Mouse (Mus musculus): Measurements from ENCODE around the gene Aanat.
"Not testable (repeated sequence)": the region's sequence is repeated elsewhere in the genome, so short reads cannot be mapped to it uniquely, and the experiment has no call there.

Aanat gene

GRCm38 (mm10) chr11:116609965-116610630 is 23.9 kb downstream of the Aanat start:
- DNase-seq (ENCODE audit: low spot score in 2 of 2): no peak

DNA sequence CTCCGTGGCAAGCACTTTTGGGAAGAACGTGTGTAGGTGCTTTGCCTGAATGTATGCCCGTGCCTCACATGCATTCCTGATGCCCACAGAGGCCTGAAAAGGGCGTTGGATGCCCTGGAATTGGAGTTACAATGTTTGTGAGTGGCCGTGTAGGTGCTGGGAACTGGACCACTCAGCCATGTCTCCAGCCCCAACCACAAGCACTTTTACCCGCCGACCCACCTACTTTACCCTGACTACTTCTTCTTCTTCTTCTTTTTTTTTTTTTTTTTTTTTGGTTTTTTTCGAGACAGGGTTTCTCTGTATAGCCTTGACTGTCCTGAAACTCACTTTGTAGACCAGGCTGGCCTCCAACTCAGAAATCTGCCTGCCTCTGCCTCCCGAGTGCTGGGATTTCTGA is 24.9 kb downstream of the Aanat start:
- DNase-seq (ENCODE audit: low spot score in 2 of 2): not testable (repeated sequence)

DNA sequence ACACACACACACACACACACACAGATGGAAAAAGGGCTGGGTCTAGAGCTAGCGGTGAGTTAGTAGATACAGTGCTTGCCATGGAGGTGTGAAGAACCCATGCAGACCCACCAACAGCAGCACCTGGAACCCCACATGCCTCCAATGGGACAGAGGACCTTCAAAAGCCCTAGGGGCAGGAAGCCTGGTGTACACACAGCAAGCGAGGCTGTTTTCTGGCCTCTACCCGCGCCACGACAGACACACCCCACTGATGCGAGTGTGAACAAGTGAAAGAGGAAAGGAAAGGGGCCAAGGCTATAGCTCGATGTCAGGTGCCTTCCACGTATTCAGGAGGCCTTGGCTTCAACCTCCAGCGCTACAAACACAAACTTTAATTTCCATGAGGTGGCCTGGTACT is 25.7 kb downstream of the Aanat start:
- DNase-seq (ENCODE audit: low spot score in 2 of 2): no peak

DNA sequence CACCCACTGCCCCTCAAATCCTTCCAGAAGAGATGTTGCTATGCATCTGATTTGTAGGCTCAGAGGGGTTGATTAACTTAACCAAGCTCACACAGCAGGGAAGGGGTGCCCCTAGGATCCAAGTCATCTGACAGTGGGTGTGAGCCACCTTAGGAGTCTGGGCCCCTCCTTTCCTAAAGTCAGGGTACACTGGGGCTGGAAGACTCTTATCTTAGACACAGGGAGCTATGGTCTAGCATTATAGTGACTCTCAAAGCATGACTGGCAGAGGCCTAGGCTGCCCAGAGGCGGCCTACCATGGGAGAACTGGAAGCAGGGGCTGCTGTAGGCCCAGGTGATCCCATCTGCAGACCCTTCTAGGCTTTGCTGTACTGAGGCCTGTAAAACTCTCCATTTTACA is 26.3 kb downstream of the Aanat start:
- no peak for DNase-seq (ENCODE audit: low spot score in 2 of 2)

DNA sequence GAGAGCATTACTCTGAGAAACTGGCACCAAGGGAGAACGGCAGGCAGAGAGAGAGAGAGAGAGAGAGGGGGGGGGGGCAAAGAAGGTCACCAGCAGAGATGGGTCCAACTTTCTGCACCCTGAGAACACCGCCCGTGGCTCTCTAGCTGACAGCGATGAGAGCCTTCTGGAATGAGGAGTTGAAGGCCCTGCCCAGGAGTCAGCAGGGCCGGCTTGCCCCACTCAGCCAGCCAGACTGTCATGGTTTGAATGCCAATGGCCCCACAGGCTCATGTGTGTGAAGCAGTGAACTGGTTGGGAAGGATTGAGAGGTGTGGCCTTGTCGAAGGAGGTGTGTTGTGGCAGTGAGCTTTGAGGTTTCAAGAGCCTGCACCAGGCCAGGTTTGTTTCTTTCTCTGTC is 27.0 kb downstream of the Aanat start:
- no peak for DNase-seq (ENCODE audit: low spot score in 2 of 2)

GRCm38 (mm10) chr11:116615735-116616437 is 29.7 kb downstream of the Aanat start:
- DNase-seq (ENCODE audit: low spot score in 2 of 2): peak; percentile 81 to 85

DNA sequence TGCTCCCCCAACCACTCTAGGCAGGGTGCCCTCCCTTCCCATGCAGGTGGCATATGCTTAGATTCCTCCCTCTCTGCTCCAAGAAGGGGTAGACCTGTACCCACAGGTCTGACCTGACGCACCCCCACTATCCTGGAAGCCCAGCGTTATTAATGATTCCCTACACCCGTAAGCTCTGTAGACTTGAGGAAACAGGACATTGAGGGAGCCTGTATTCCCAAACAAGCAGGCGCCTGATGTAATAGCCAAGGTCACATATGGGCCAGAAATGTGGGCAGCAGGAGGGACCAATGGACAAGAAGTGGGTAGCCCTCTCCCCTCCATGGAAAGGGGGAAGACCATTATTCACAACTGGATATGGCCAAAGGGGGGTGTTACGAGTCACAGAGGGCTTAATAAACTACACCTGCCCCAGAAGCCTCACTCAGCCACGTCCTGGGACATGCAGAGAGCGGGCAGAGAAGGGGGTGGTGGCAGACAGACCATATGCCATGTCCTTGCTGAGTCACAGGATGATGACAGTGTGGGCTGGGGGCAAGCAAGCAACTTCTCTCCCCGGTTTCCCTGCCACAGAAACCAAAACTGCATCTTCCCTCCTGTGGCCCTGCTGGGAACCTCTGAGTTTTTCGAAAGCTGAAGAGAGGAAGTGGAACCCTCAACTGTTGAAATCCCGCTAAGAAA is 30.3 kb downstream of the Aanat start:
- no peak for DNase-seq (ENCODE audit: low spot score in 2 of 2)

DNA sequence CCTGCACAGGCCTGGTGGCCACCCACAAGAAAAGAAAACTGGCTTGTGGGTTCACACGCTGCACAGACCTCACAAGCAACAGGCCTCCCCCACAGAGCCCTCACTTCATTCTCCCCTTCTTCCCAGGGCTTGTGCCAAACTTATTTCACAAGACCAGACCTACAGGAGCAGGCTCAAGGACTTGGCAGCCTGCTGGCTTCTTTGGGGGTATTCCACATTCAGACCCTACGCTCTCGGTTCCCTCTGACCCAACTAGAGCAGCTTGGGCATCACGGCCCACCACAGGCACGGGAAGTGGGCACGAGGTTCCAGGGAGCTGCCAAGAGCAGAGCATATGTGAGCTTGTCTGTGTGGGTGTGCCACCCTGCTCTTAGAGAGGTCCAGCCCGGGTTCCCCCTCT is 31.4 kb downstream of the Aanat start:
- DNase-seq (ENCODE audit: low spot score in 2 of 2): no peak

DNA sequence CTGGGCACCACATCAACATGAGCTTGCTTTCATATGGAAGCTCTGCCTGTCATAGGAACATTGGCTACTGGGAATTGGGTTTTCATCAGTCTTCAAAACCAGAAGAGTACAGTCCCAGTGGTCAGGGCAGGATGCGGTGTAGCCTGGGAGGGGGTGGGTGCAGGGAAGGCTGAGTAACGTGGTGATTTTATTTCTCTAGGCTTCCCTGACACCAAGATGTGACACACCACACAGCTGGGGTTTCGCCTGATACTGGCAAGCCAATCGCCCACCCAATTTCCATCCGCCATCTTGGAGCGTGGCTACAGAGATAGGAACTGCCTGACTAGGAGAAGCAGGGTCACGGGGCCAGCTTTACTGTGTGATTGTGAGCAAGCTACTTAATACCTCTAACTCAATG is 32.4 kb downstream of the Aanat start:
- DNase-seq (ENCODE audit: low spot score in 2 of 2): no peak

GRCm38 (mm10) chr11:116619156-116619555 is 32.9 kb downstream of the Aanat start:
- no peak for DNase-seq (ENCODE audit: low spot score in 2 of 2)

GRCm38 (mm10) chr11:116619561-116619960 is 33.3 kb downstream of the Aanat start:
- DNase-seq (ENCODE audit: low spot score in 2 of 2): no peak

GRCm38 (mm10) chr11:116620073-116620472 is 33.8 kb downstream of the Aanat start:
- DNase-seq (ENCODE audit: low spot score in 2 of 2): no peak

GRCm38 (mm10) chr11:116620559-116621253 is 34.5 kb downstream of the Aanat start:
- DNase-seq (ENCODE audit: low spot score in 2 of 2): no peak

DNA sequence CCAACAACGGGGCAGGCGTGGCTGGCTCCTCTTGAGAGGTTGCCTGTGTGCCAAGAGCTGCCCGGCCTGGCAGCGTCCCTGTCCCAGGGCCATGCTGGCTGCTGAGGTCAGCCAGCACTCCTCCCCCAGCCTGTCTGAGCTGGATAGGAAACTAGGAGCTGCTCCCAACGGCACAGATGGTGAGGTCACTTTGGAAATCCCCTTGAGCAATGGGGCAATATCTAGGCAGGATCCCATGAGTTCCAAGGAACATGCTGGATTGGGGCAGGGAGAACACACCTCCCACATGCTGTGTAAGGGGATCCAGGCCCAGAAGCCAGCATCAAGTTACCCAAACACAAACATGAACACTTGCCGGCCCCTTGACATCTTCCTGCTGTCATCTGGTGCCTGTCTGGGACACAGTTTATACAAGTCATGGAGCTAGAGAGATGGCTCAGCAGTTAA is 35.0 kb downstream of the Aanat start:
- peak; percentile 93 for DNase-seq (ENCODE audit: low spot score in 2 of 2)

GRCm38 (mm10) chr11:116623281-116624124 is 37.3 kb downstream of the Aanat start:
- no peak for DNase-seq (ENCODE audit: low spot score in 2 of 2)

GRCm38 (mm10) chr11:116624131-116624832 is 38.0 kb downstream of the Aanat start:
- DNase-seq (ENCODE audit: low spot score in 2 of 2): peak; percentile 77 to 84

DNA sequence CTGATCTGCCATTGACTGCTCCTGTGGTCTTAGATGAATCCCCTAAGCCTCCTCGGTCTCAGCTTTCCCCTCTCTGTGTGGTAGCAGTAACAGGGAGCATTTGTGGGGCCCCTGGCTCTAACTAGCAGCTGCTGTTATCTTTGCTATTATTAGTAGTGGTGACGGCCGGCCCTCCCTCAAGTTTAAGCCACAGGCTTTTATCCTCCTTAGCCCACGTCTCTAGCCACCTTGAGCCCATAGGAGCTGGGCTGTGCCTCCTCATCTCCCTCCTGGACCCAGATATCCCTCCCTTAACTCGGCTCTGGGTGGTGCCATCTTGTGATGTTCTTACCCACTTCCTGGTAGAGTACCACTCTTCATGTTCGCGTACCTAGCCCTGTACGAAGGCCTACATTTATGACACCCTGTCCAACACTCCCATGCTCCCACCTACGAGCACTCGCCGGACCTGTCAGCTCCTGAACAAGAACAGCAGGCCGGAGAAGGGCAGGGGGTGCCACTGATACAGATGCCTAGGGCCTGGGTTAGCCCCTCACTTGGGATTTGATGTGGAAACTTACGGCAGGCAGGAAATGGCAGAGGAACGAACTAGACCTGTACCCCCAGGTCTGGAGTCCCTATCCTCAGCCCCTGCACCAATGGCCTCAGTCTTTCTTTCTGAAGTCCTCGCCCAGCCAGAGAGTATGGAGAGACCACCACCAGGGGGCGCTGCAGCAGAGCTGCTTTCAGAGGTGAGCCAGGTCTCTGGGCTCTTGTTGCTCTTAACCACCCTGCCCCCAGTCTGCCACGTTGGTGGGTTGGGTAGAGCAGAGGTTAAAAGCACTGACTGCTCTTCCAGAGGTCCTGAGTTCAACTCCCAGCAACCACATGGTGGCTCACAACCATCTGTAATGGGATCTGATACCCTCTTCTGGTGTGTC is 39.1 kb downstream of the Aanat start:
- no peak for DNase-seq (ENCODE audit: low spot score in 2 of 2)

DNA sequence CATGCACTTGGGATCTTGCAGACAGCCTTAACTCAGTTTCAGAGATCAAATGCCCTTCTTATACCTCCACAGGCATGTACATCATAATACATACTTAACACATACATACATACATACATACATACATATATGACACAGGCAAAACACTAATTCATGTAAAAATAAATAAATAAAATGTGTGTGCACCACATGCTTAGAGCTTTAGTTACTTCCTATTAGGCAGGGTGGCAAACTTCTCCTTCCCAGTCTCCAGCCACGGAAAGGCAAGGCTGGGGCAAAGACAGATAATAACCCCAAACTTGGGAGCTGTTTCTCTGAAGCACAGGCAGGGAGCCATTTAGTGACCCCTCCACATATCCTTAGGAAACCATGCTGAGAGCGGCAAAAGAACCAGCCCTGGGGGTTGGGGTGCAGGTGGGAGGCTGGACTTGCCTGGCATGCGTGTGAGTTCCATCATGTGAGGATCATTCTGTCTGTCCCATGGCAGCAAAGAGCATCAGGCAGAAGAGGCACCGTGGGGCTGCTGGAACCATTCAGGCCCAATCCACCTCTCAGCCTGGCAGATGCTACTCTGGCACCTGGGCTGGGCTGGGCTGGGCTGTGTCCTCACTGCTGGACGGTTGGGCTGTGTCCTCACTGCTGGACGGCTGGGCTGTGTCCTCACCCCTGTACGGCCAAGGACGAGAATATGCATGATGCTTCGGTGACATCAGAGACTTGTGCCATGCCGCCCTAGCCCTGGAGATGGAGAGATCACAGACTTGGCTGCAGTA is 40.3 kb downstream of the Aanat start, which contains the start of gene Rhbdf2:
Gene Rhbdf2, minus strand, starts transcription at position 721 of the 773 bp plus-strand sequence.
- no peak for DNase-seq (ENCODE audit: low spot score in 2 of 2)

Data from heart, adult 9 months (tissue).